Mouse (Mus musculus) cortical plate, adult 2 months (tissue): ENCODE measurements around the gene Malsu1. TPM values are rescaled to one million over a fixed set of nuclear protein-coding genes. Genes with fewer than 3 reads are reported as not detected.
A peak's percentile ranks its signal among the peaks of the same experiment; 100 is the strongest.

Source experiments
- H3K27ac ChIP-seq: fragments of 200-500 bp; 2 replicates; pipeline ENCODE4 v1.5.1; 2012; ENCODE audit warnings: low read length, control low read depth, inconsistent platforms; ENCODE audit not compliant: insufficient read depth
- H3K4me1 ChIP-seq: fragments of 200-500 bp; 2 replicates; pipeline ENCODE4 v1.6.1; 2011; ENCODE audit warnings: low read length; ENCODE audit not compliant: control insufficient read depth, insufficient read depth
- H3K4me3 ChIP-seq: fragments of 200-500 bp; 2 replicates; pipeline ENCODE4 v1.5.1; 2011; ENCODE audit warnings: mild to moderate bottlenecking, low read length, control low read depth; ENCODE audit not compliant: insufficient read depth
- CTCF ChIP-seq: fragments of 200-500 bp; IDR thresholded peaks from 2 replicates; pipeline ENCODE4 v1.5.1; 2011; ENCODE audit warnings: mild to moderate bottlenecking, control low read depth, low read length; ENCODE audit not compliant: insufficient read depth; ENCODE audit errors: extremely low read depth
- POLR2A ChIP-seq: fragments of 200-500 bp; IDR thresholded peaks from 2 replicates; pipeline ENCODE4 v1.6.1; 2011; ENCODE audit warnings: mild to moderate bottlenecking, low read length, control low read depth; ENCODE audit not compliant: insufficient read depth; ENCODE audit errors: extremely low read depth
- polyA plus RNA-seq: library from polyadenylated mRNA; depleted of rRNA; stranded (reverse); fragments of >200 nt; gene quantifications from 2 replicates; pipeline ENCODE4 v1.2.3, GENCODE M21; 2012; rRNA removed

Gene Malsu1
- 18.9 and 19.2 TPM in 2 replicates for polyA plus RNA-seq

- H3K4me3 ChIP-seq, result peak within 1 kb of the TSS; percentile 88
- peak within 1 kb of the TSS; percentile 33 for H3K27ac ChIP-seq
- peaks cover 4% of the 10 kb centered on the region; the same call in 1 of the 2 replicates for H3K4me1 ChIP-seq
- TF ChIP-seq POLR2A, result peak; percentile 94
- TF ChIP-seq CTCF, result no peak
Measured at GRCm38 (mm10) chr6:49073304-49074116, at the start of gene Malsu1. Gene Malsu1, plus strand, starts transcription at chr6:49073795.

DNA sequence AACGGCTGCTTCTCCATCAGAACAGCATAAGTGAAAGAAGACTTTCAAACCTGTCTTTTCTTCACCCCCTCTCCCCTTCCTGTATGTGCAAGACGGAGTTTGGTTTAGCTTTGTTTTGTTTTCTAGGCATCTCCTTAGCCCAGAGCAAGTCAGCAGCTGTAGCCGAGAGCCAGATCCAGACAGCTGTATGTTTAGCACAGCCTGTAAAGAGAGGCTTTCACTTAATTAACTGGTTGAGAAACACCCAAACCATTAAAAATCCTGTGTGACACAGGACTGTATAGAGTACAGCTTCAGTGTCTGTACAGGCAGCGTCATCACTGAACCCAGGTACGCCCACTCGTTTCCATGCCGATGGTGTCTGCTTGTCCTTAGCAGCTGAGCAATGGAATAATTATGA lies 48.3 kb upstream of the Malsu1 start:
- Histone ChIP-seq H3K4me3 (no peak overlapping the region), H3K27ac (no peak overlapping the region), H3K4me1 (no peaks in the 10 kb centered on the region)
- TF ChIP-seq CTCF (no peak), POLR2A (no peak)

DNA sequence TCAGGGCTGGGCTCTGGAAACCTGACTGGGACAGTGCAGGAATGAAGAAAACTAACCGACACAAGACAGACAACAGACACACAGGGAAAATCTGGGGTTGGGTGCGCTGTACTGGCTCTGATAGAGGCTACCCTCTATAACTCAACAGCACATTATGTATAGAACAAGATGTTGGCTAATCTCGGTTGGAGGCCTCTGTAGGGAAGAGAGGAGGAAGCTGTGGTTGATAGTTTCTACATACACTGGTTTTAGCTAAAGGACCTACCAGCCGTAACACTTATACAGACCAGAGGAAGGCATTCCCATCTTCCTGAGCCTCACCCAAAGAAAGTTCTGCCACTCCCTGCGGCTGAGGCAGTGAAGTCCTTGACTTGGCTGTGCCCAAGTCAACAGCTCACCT lies 47.1 kb upstream of the Malsu1 start:
- Histone ChIP-seq H3K27ac (no peak overlapping the region), H3K4me3 (no peak overlapping the region), H3K4me1 (no peaks in the 10 kb centered on the region)
- TF ChIP-seq POLR2A, result no peak
- no peak for TF ChIP-seq CTCF

GRCm38 (mm10) chr6:49028019-49028418 lies 45.6 kb upstream of the Malsu1 start:
- H3K27ac ChIP-seq, result no peak overlapping the region
- H3K4me3 ChIP-seq, result no peak overlapping the region
- peaks cover 1% of the 10 kb centered on the region; the same call in 1 of the 2 replicates for H3K4me1 ChIP-seq
- TF ChIP-seq CTCF, result no peak
- no peak for TF ChIP-seq POLR2A

DNA sequence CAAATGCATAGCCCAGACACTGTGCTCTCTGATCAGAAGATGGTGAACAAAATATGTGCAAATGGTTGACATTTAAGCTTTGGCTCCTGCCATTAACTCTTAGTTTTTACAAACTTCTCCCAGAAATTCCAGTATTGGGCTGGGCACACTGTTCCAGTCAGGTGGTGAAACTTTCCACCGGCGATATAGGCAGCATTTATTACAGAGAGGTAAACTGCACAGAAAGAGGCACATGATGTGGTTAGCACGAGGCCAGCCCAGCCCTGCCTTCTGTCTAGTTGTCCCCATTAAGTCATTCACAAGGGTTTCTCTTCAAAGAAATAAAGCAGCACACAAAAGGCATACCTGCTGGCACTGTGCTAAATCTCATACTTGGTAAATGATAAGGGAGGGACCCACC lies 44.9 kb upstream of the Malsu1 start:
- H3K27ac ChIP-seq, result no peak overlapping the region
- TF ChIP-seq CTCF (no peak), POLR2A (no peak)
- H3K4me1 ChIP-seq, result peaks cover 1% of the 10 kb centered on the region; the same call in 1 of the 2 replicates
- H3K4me3 ChIP-seq, result no peak overlapping the region

DNA sequence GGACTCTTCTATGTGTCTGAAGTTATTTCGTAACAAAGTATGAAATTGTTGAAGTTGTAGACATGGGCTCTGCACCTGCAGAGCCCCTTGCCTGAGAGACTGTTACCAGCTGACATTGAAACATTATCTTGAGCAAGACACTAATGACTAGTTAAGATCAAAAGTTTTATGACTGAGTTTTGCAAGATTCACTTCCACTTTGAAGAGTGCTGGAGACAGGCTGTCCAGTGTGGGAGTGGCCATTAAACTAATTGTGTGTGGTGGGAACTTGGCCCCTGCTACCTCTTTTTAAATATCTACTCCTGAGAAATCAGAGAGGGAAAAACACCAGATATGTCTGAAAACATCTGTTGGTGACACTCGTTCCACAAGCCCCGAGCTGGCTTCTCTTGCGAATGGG lies 42.4 kb upstream of the Malsu1 start:
- TF ChIP-seq CTCF (no peak), POLR2A (no peak)
- Histone ChIP-seq H3K4me3 (no peak overlapping the region), H3K27ac (no peak overlapping the region), H3K4me1 (peaks cover 1% of the 10 kb centered on the region; the same call in 1 of the 2 replicates)

- TF ChIP-seq CTCF (no peak), POLR2A (no peak)
- Histone ChIP-seq H3K4me3 (no peak overlapping the region), H3K27ac (no peak overlapping the region), H3K4me1 (peaks cover 1% of the 10 kb centered on the region; the same call in 1 of the 2 replicates)
Measured at GRCm38 (mm10) chr6:49032783-49033182, 40.8 kb upstream of the Malsu1 start.

- peaks cover 1% of the 10 kb centered on the region; the same call in 1 of the 2 replicates for H3K4me1 ChIP-seq
- H3K4me3 ChIP-seq, result no peak within 1 kb of the TSS
- TF ChIP-seq POLR2A (no peak), CTCF (no peak)
- no peak within 1 kb of the TSS for H3K27ac ChIP-seq
Measured at GRCm38 (mm10) chr6:49036275-49037267, 37.0 kb upstream of the Malsu1 start, which contains the start of gene Gpnmb. Gene Gpnmb, plus strand, starts transcription at chr6:49036546.

GRCm38 (mm10) chr6:49037268-49037662 lies 36.3 kb upstream of the Malsu1 start:
- Histone ChIP-seq H3K4me1 (peaks cover 1% of the 10 kb centered on the region; the same call in 1 of the 2 replicates), H3K4me3 (no peak overlapping the region), H3K27ac (no peak overlapping the region)
- no peak for TF ChIP-seq POLR2A
- no peak for TF ChIP-seq CTCF
